Mouse (Mus musculus) layer of hippocampus, adult 8-10 months (tissue): ENCODE measurements around the gene Ppp1r12c. TPM values are rescaled to one million over a fixed set of nuclear protein-coding genes. Genes with fewer than 3 reads are reported as not detected.

Source experiments
- DNase-seq, 2 experiments: peaks; one replicate each; pipeline ENCODE4 v3.0.0; 2022; ENCODE audit warnings: low spot score in 2 of 2
- total RNA-seq, 4 experiments: library from RNA; stranded (reverse); gene quantifications; 2 replicates each; pipeline ENCODE4 v1.2.4; 2022

Gene Ppp1r12c
- total RNA-seq, 4 experiments from 2014 or later: 143 to 158 (median 147) TPM

- DNase-seq: no peak
These were observed 7.5 kb downstream of the Ppp1r12c start for GRCm38 (mm10) chr7:4493991-4494390.

GRCm38 (mm10) chr7:4492284-4493224 lies 8.9 kb downstream of the Ppp1r12c start:
- DNase-seq: no peak

GRCm38 (mm10) chr7:4491308-4491707 lies 10.2 kb downstream of the Ppp1r12c start:
- DNase-seq: no peak

- DNase-seq: no peak
These were observed 19.2 kb downstream of the Ppp1r12c start for GRCm38 (mm10) chr7:4482281-4482680.

- no peak for DNase-seq
These were observed 21.8 kb downstream of the Ppp1r12c start for GRCm38 (mm10) chr7:4479674-4480073.

- no peak for DNase-seq
These were observed 22.6 kb downstream of the Ppp1r12c start for GRCm38 (mm10) chr7:4478796-4479291.

GRCm38 (mm10) chr7:4478021-4478795 lies 23.3 kb downstream of the Ppp1r12c start:
- DNase-seq: peak; percentile 45 to 57

- DNase-seq: no peak
These were observed 27.5 kb downstream of the Ppp1r12c start for GRCm38 (mm10) chr7:4473940-4474339.

GRCm38 (mm10) chr7:4471179-4471555 lies 30.3 kb downstream of the Ppp1r12c start:
- DNase-seq: peak; percentile 73 to 85

- DNase-seq: peak in 1 of 2 experiments; percentile 47
These were observed 31.0 kb downstream of the Ppp1r12c start for GRCm38 (mm10) chr7:4470275-4471178.

GRCm38 (mm10) chr7:4467801-4468200 lies 33.7 kb downstream of the Ppp1r12c start:
- no peak for DNase-seq

GRCm38 (mm10) chr7:4464194-4464824 lies 37.2 kb downstream of the Ppp1r12c start:
- DNase-seq: no peak

- DNase-seq: no peak
These were observed 40.7 kb downstream of the Ppp1r12c start, which contains the start of gene Eps8l1 for GRCm38 (mm10) chr7:4460576-4461434. Gene Eps8l1, plus strand, starts transcription at chr7:4460674.

- no peak for DNase-seq
These were observed 48.8 kb downstream of the Ppp1r12c start for GRCm38 (mm10) chr7:4452644-4453043.

GRCm38 (mm10) chr7:4449211-4449610 lies 52.3 kb downstream of the Ppp1r12c start:
- DNase-seq: no peak

GRCm38 (mm10) chr7:4448439-4448838 lies 53.0 kb downstream of the Ppp1r12c start:
- no peak for DNase-seq

- DNase-seq: no peak
These were observed 54.3 kb downstream of the Ppp1r12c start for GRCm38 (mm10) chr7:4447138-4447537.

GRCm38 (mm10) chr7:4445216-4445791 lies 56.2 kb downstream of the Ppp1r12c start, which contains the start of gene Rdh13:
Gene Rdh13, minus strand, starts transcription at chr7:4445649.
- DNase-seq: peak; percentile 89

- DNase-seq: no peak
These were observed 60.9 kb downstream of the Ppp1r12c start for GRCm38 (mm10) chr7:4440549-4440948.
